Mouse (Mus musculus): ENCODE results near the gene Fam98c. TPM values are rescaled to one million over a fixed set of nuclear protein-coding genes. Genes with fewer than 3 reads are reported as not detected.

Gene Fam98c
- polyA plus RNA-seq (2017; shearing (Covaris generic)): 72.0 TPM

DNA sequence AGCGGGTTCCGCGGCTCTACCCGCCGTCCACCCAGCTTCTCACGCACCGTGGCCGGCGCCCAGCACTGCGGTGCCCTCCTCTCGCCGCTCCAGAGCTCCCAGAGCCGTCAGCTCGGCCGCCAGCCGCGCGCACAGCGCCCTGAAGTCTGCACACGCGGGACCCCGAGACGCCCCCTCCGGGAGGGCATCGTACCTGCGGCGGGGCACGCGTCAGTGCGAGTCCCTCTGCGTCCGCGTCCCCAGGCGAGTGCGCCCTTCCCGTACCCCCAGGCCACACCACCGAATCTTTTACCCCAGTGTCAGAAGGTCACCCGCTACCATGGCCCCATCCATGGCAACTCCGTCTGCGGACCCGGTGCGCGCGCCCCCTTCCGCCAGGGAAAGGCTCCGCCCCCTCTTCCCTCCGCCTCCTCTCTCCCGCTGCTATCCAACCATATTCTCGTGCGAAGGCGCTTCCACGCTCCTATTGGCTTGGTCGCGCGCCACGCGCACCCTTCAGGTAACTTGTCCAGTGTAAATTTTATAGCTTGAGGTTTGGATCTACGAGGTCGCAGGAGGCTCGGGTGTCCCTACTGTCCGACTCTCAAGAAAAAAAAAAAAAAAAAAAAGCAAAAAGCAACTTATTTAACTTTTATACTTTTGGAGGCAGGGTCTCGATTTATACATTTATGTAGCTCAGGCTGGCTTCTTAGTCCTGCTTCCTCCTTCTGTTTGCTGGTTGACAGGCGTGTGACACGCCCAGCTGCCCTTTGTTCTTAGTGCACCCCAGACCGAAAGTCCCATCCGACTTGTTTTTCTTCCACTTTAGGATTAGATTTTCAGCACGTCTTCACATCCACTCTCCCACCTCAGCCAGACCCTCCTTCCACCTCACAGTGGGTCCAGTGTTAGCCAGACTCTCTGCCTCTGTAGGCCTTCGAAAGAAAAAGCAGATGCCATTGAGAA is at the start of gene Fam98c:
Gene Fam98c (minus strand): TSS at position 397 of the 945 bp plus-strand sequence.

GRCm38 (mm10) chr7:29180077-29180853 is 24.2 kb upstream of the Fam98c start, which contains the start of gene Psmd8:
TSS of gene Psmd8 (minus strand) at chr7:29180701.

GRCm38 (mm10) chr7:29170066-29170754 is 14.2 kb upstream of the Fam98c start, which contains the start of the genes Ggn and Spred3:
TSS of gene Ggn (plus strand) at chr7:29170210.
TSS of gene Spred3 (minus strand) at chr7:29170411.

GRCm38 (mm10) chr7:29134693-29135386 is 21.2 kb downstream of the Fam98c start, which contains the start of gene Rasgrp4:
TSS of gene Rasgrp4 (plus strand) at chr7:29134851.

GRCm38 (mm10) chr7:29124970-29125369 is 31.1 kb downstream of the Fam98c start, which contains the start of gene Ryr1:
TSS of gene Ryr1 (minus strand) at chr7:29125179.

Other genes starting within 250 kb of the Fam98c start
- gene Actn4, start 193.9 kb downstream of the Fam98c start, polyA plus RNA-seq (2017; shearing (Covaris generic)): 297 TPM
- 355 TPM for gene Eif3k, start 174.4 kb downstream of the Fam98c start, polyA plus RNA-seq (2017; shearing (Covaris generic))
- gene Map4k1, start 174.2 kb downstream of the Fam98c start, polyA plus RNA-seq (2017; shearing (Covaris generic)): 107 TPM
- 0.02 TPM for gene Ryr1, start 31.1 kb downstream of the Fam98c start, polyA plus RNA-seq (2017; shearing (Covaris generic))
- 0.92 TPM for gene Rasgrp4, start 21.4 kb downstream of the Fam98c start, polyA plus RNA-seq (2017; shearing (Covaris generic))
- gene Ggn, start 14.0 kb upstream of the Fam98c start, polyA plus RNA-seq (2017; shearing (Covaris generic)): 0.14 TPM
- not detected for gene Spred3, start 14.2 kb upstream of the Fam98c start, polyA plus RNA-seq (2017; shearing (Covaris generic))
- 210 TPM for gene Psmd8, start 24.5 kb upstream of the Fam98c start, polyA plus RNA-seq (2017; shearing (Covaris generic))
- gene Catsperg1, start 57.8 kb upstream of the Fam98c start, polyA plus RNA-seq (2017; shearing (Covaris generic)): 1.3 TPM
- gene Kcnk6, start 76.3 kb upstream of the Fam98c start, polyA plus RNA-seq (2017; shearing (Covaris generic)): 0.42 TPM
- 40.5 TPM for gene Yif1b, start 82.1 kb upstream of the Fam98c start, polyA plus RNA-seq (2017; shearing (Covaris generic))
- 2.0 TPM for gene 2200002D01Rik, start 92.2 kb upstream of the Fam98c start, polyA plus RNA-seq (2017; shearing (Covaris generic))
- gene Spint2, start 125.7 kb upstream of the Fam98c start, polyA plus RNA-seq (2017; shearing (Covaris generic)): 154 TPM
- gene Ppp1r14a, start 133.1 kb upstream of the Fam98c start, polyA plus RNA-seq (2017; shearing (Covaris generic)): not detected
- not detected for gene Dpf1, start 147.7 kb upstream of the Fam98c start, polyA plus RNA-seq (2017; shearing (Covaris generic))

Measured in naive thymus-derived CD4-positive, alpha-beta T cell, adult 5 months (primary cell).